Mouse (Mus musculus) liver, adult 2 months (tissue): Measurements from ENCODE around the gene Plxnb3.

ENCODE experiments used
- CTCF ChIP-seq: fragments of 200-500 bp; IDR thresholded peaks from 2 replicates; pipeline ENCODE4 v1.5.1; 2011; ENCODE audit warnings: low read depth, low read length, control low read depth
- POLR2A ChIP-seq: fragments of 200-500 bp; IDR thresholded peaks from 2 replicates; pipeline ENCODE4 v1.6.1; 2011; ENCODE audit warnings: low read length, control low read depth; ENCODE audit not compliant: insufficient read depth; ENCODE audit errors: extremely low read depth

DNA sequence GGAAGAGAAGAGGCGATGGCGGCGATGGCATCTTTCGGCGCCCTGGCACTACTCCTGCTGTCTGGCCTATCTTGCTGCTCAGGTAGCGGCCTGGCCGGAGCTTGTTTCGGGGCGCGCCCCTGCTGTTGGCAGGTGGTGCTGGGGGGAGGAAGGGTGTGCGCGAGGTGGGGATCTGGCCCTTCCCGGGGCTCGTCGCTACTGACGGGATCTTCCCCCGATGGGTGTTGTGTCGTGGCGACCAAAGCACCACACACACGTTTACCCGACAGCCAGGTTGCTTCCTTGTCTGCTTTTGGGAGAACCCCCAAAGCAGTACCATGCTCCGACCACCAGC lies 30.3 kb downstream of the Plxnb3 start:
- TF ChIP-seq CTCF (no peak), POLR2A (no peak)
